Mouse (Mus musculus) olfactory bulb, adult 2 months (tissue): ENCODE results near the gene Polm. TPM values are rescaled to one million over a fixed set of nuclear protein-coding genes. Genes with fewer than 3 reads are reported as not detected.
"Not testable (repeated sequence)": the region's sequence is repeated elsewhere in the genome, so short reads cannot be mapped to it uniquely, and the experiment has no call there.

Experiments used
- H3K27ac ChIP-seq: fragments of 200-500 bp; 2 replicates; pipeline ENCODE4 v1.5.1; 2012; ENCODE audit warnings: low read depth, low read length; ENCODE audit not compliant: insufficient read depth
- H3K4me1 ChIP-seq: fragments of 200-500 bp; 2 replicates; pipeline ENCODE4 v1.6.1; 2012; ENCODE audit warnings: low read length; ENCODE audit not compliant: control insufficient read depth, insufficient read depth
- H3K4me3 ChIP-seq: fragments of 200-500 bp; 2 replicates; pipeline ENCODE4 v1.5.1; 2012; ENCODE audit warnings: mild to moderate bottlenecking, low read depth, low read length, moderate library complexity; ENCODE audit not compliant: insufficient read depth
- CTCF ChIP-seq: fragments of 200-500 bp; IDR thresholded peaks from 2 replicates; pipeline ENCODE4 v1.5.1; 2012; ENCODE audit warnings: low read depth, mild to moderate bottlenecking, low read length, moderate library complexity; ENCODE audit not compliant: insufficient read depth
- POLR2A ChIP-seq: fragments of 200-500 bp; IDR thresholded peaks from 2 replicates; pipeline ENCODE4 v1.6.1; 2012; ENCODE audit warnings: mild to moderate bottlenecking, low read depth, low read length, moderate library complexity; ENCODE audit not compliant: insufficient read depth
- WGBS: fragments of 180-500 bp; shearing (Covaris S2); methylation state at CpG from one replicate; pipeline ENCODE4 v1.1.7; 2018; 5-methylcytosine and 5-hydroxymethylcytosine counted together
- polyA plus RNA-seq: library from polyadenylated mRNA; stranded (reverse); fragments of >200 nt; gene quantifications from 2 replicates; pipeline ENCODE4 v1.2.4, GENCODE M21; 2012; ENCODE audit warnings: low replicate concordance; ENCODE audit not compliant: missing spikeins, insufficient read depth, insufficient read length

Gene Polm
- polyA plus RNA-seq, 1 experiment, result not detected

GRCm38 (mm10) chr11:5825432-5825831, 12.4 kb downstream of the Polm start:
- no peak for TF ChIP-seq CTCF
- no peak for TF ChIP-seq POLR2A
- Histone ChIP-seq H3K27ac (no peak overlapping the region), H3K4me1 (no peaks in the 10 kb centered on the region), H3K4me3 (no peak overlapping the region)

GRCm38 (mm10) chr11:5819223-5819622, 18.6 kb downstream of the Polm start:
- Histone ChIP-seq H3K27ac (no peak overlapping the region), H3K4me3 (no peak overlapping the region), H3K4me1 (no peaks in the 10 kb centered on the region)
- TF ChIP-seq POLR2A (no peak), CTCF (no peak)
- 72% methylated on average over 2 of the region's 2 CpGs for WGBS

GRCm38 (mm10) chr11:5813381-5813780, 24.4 kb downstream of the Polm start:
- Histone ChIP-seq H3K27ac (no peak overlapping the region), H3K4me1 (no peaks in the 10 kb centered on the region), H3K4me3 (no peak overlapping the region)
- WGBS, result 74% methylated on average over 10 of the region's 10 CpGs
- TF ChIP-seq CTCF, result no peak
- TF ChIP-seq POLR2A, result no peak

GRCm38 (mm10) chr11:5809487-5809886, 28.3 kb downstream of the Polm start:
- not testable (repeated sequence) for H3K27ac ChIP-seq, H3K4me3 ChIP-seq, H3K4me1 ChIP-seq
- WGBS, result 94% methylated on average over 4 of the region's 4 CpGs

- WGBS, result 82% methylated on average over 9 of the region's 9 CpGs
- TF ChIP-seq POLR2A, result no peak
- no peak for TF ChIP-seq CTCF
- no peak overlapping the region for H3K4me3 ChIP-seq
- no peak overlapping the region for H3K27ac ChIP-seq
- peaks cover 8% of the 10 kb centered on the region; the same call in 1 of the 2 replicates for H3K4me1 ChIP-seq
Measured at GRCm38 (mm10) chr11:5807956-5808355, 29.9 kb downstream of the Polm start.

- H3K4me3 ChIP-seq, result no peak overlapping the region
- peaks cover 9% of the 10 kb centered on the region; the same call in 1 of the 2 replicates for H3K4me1 ChIP-seq
- H3K27ac ChIP-seq, result no peak overlapping the region
- TF ChIP-seq CTCF (no peak), POLR2A (no peak)
- 88% methylated on average over 3 of the region's 3 CpGs for WGBS
Measured at GRCm38 (mm10) chr11:5805711-5806110, 32.1 kb downstream of the Polm start.

GRCm38 (mm10) chr11:5804174-5804573, 33.6 kb downstream of the Polm start:
- Histone ChIP-seq H3K4me3 (no peak overlapping the region), H3K4me1 (peaks cover 9% of the 10 kb centered on the region; the same call in 1 of the 2 replicates), H3K27ac (no peak overlapping the region)
- TF ChIP-seq POLR2A (no peak), CTCF (no peak)
- 73% methylated on average over 5 of the region's 5 CpGs for WGBS

GRCm38 (mm10) chr11:5803551-5803981, 34.2 kb downstream of the Polm start, which contains the start of gene Pgam2:
Gene Pgam2 (minus strand): TSS chr11:5803733.
- Histone ChIP-seq H3K4me3 (no peak within 1 kb of the TSS), H3K27ac (no peak within 1 kb of the TSS), H3K4me1 (peaks cover 9% of the 10 kb centered on the region; the same call in 1 of the 2 replicates)
- WGBS, result 52% methylated on average over 8 of the region's 8 CpGs
- TF ChIP-seq CTCF, result no peak
- no peak for TF ChIP-seq POLR2A

GRCm38 (mm10) chr11:5802457-5803217, 35.2 kb downstream of the Polm start:
- Histone ChIP-seq H3K4me3 (no peak overlapping the region), H3K4me1 (peaks cover 9% of the 10 kb centered on the region; the same call in 1 of the 2 replicates), H3K27ac (no peak overlapping the region)
- TF ChIP-seq CTCF (no peak), POLR2A (no peak)
- WGBS, result 75% methylated on average over 8 of the region's 8 CpGs

- no peak for TF ChIP-seq POLR2A
- TF ChIP-seq CTCF, result no peak
- 72% methylated on average over 12 of the region's 12 CpGs for WGBS
- H3K27ac ChIP-seq, result no peak overlapping the region
- H3K4me1 ChIP-seq, result peaks cover 9% of the 10 kb centered on the region; the same call in 1 of the 2 replicates
- H3K4me3 ChIP-seq, result no peak overlapping the region
Measured at GRCm38 (mm10) chr11:5802005-5802404, 35.8 kb downstream of the Polm start.
